Mouse (Mus musculus) liver, embryonic 11.5 days (tissue): ENCODE results near the gene Zc3hav1l. TPM values are rescaled to one million over a fixed set of nuclear protein-coding genes. Genes with fewer than 3 reads are reported as not detected.

Source experiments
- ATAC-seq: fragments of 200-750 bp; cut with Nextera tagmentation; replicated peaks from 2 replicates; pipeline ENCODE4 v1.8.0; 2017; ENCODE audit warnings: moderate number of reproducible peaks, mild to moderate bottlenecking, moderate TSS enrichment, moderate library complexity; ENCODE audit not compliant: low FRiP score
- DNase-seq: peaks from one replicate; pipeline ENCODE4 v3.0.0-alpha.2; 2017; ENCODE audit warnings: low spot score
- H3K27ac ChIP-seq: fragments of 300-500 bp; sonication (generic); 2 replicates; pipeline ENCODE4 v1.5.1; 2014; ENCODE audit warnings: mild to moderate bottlenecking, low read depth, low read length, control low read depth
- H3K27me3 ChIP-seq: fragments of 300-500 bp; sonication (generic); replicated peaks from 2 replicates; pipeline ENCODE4 v1.6.1; 2014; ENCODE audit warnings: low read length, mixed read lengths; ENCODE audit not compliant: control insufficient read depth, insufficient read depth
- H3K36me3 ChIP-seq: fragments of 300-500 bp; sonication (generic); 2 replicates; pipeline ENCODE4 v1.6.1; 2014; ENCODE audit warnings: mild to moderate bottlenecking, low read length, moderate library complexity, mixed read lengths; ENCODE audit not compliant: control insufficient read depth, insufficient read depth
- H3K4me1 ChIP-seq: fragments of 300-500 bp; sonication (generic); replicated peaks from 2 replicates; pipeline ENCODE4 v1.6.1; 2014; ENCODE audit warnings: low read length, mixed read lengths; ENCODE audit not compliant: control insufficient read depth, insufficient read depth
- H3K4me2 ChIP-seq: fragments of 300-500 bp; sonication (generic); 2 replicates; pipeline ENCODE4 v1.6.1; 2014; ENCODE audit warnings: mild to moderate bottlenecking, control low read depth, moderate library complexity
- H3K4me3 ChIP-seq: fragments of 300-500 bp; sonication (generic); 2 replicates; pipeline ENCODE4 v1.5.1; 2014; ENCODE audit warnings: low read depth, low read length, control low read depth
- H3K9ac ChIP-seq: fragments of 300-500 bp; sonication (generic); 2 replicates; pipeline ENCODE4 v1.6.1; 2014; ENCODE audit warnings: low read depth, low read length, control low read depth
- H3K9me3 ChIP-seq: fragments of 300-500 bp; sonication (generic); 2 replicates; pipeline ENCODE4 v1.6.1; 2016; ENCODE audit warnings: low read length, inconsistent platforms, mixed read lengths; ENCODE audit not compliant: control insufficient read depth
- WGBS: fragments of 180-500 bp; shearing (Covaris S2); extraction: QIAGEN DNeasy Blood & Tissue Kit; methylation state at CpG from one replicate; pipeline ENCODE4 v1.1.7; 2014; 5-methylcytosine and 5-hydroxymethylcytosine counted together
- polyA plus RNA-seq: library from polyadenylated mRNA; unstranded; fragments of >200 nt; fragmentation: Nextera tagmentation; extraction: Ambion mirVana; gene quantifications from 2 replicates; pipeline ENCODE4 v1.2.1, GENCODE M21; 2014

Zc3hav1l gene
- polyA plus RNA-seq, 1 experiment from 2014 or later, result 8.3 TPM

GRCm38 (mm10) chr6:38256793-38257192, 42.3 kb downstream of the Zc3hav1l start:
- ATAC-seq, result no peak
- WGBS, result 48% methylated on average over 4 of the region's 4 CpGs
- Histone ChIP-seq H3K4me3 (no peak overlapping the region), H3K4me2 (no peak overlapping the region), H3K27me3 (no peaks in the 10 kb centered on the region), H3K4me1 (no peaks in the 10 kb centered on the region; the same call in 1 of the 2 replicates), H3K9me3 (no peaks in the 10 kb centered on the region), H3K9ac (no peak overlapping the region), H3K36me3 (no peaks in the 10 kb centered on the region), H3K27ac (no peak overlapping the region)
- DNase-seq, result no peak

GRCm38 (mm10) chr6:38255794-38256193, 43.3 kb downstream of the Zc3hav1l start:
- WGBS, result 86% methylated on average over 2 of the region's 2 CpGs
- H3K4me2 ChIP-seq, result no peak overlapping the region
- ATAC-seq, result no peak
- H3K4me1 ChIP-seq, result peaks cover 3% of the 10 kb centered on the region; the same call in 1 of the 2 replicates
- no peaks in the 10 kb centered on the region for H3K27me3 ChIP-seq
- H3K4me3 ChIP-seq, result no peak overlapping the region
- H3K36me3 ChIP-seq, result no peaks in the 10 kb centered on the region
- H3K9ac ChIP-seq, result no peak overlapping the region
- H3K27ac ChIP-seq, result no peak overlapping the region
- no peak for DNase-seq
- H3K9me3 ChIP-seq, result no peaks in the 10 kb centered on the region

- peaks cover 3% of the 10 kb centered on the region; the same call in 1 of the 2 replicates for H3K4me1 ChIP-seq
- peak within 1 kb of the TSS; percentile 78 for H3K4me3 ChIP-seq
- H3K9me3 ChIP-seq, result no peaks in the 10 kb centered on the region
- under 1% methylated on average over 100 of the region's 118 CpGs for WGBS
- DNase-seq (peak; percentile 68), ATAC-seq (peak; percentile 90)
- no peaks in the 10 kb centered on the region for H3K27me3 ChIP-seq
- H3K27ac ChIP-seq, result peak within 1 kb of the TSS; percentile 47
- H3K36me3 ChIP-seq, result no peaks in the 10 kb centered on the region
- peak within 1 kb of the TSS; percentile 80 for H3K9ac ChIP-seq
- H3K4me2 ChIP-seq, result peak within 1 kb of the TSS; percentile 97
These were observed 45.1 kb downstream of the Zc3hav1l start, which contains the start of gene D630045J12Rik for GRCm38 (mm10) chr6:38253736-38254641. TSS of gene D630045J12Rik (minus strand) at chr6:38254009.

GRCm38 (mm10) chr6:38252766-38253735, 46.0 kb downstream of the Zc3hav1l start:
- H3K4me2 ChIP-seq, result peak overlapping the region; percentile 97
- 21% methylated on average over 19 of the region's 19 CpGs for WGBS
- no peaks in the 10 kb centered on the region for H3K27me3 ChIP-seq
- H3K9me3 ChIP-seq, result no peaks in the 10 kb centered on the region
- ATAC-seq (no peak), DNase-seq (peak; percentile 43)
- H3K27ac ChIP-seq, result no peak overlapping the region; the same call in 1 of the 2 replicates
- H3K4me1 ChIP-seq, result peaks cover 3% of the 10 kb centered on the region; the same call in 1 of the 2 replicates
- H3K36me3 ChIP-seq, result no peaks in the 10 kb centered on the region
- peak overlapping the region; percentile 78 for H3K4me3 ChIP-seq
- H3K9ac ChIP-seq, result peak overlapping the region; percentile 80

- peak overlapping the region; percentile 97; the same call in 1 of the 2 replicates for H3K4me2 ChIP-seq
- 81% methylated on average over 10 of the region's 10 CpGs for WGBS
- peaks cover 3% of the 10 kb centered on the region; the same call in 1 of the 2 replicates for H3K4me1 ChIP-seq
- no peak overlapping the region for H3K9ac ChIP-seq
- no peaks in the 10 kb centered on the region for H3K9me3 ChIP-seq
- no peak overlapping the region for H3K4me3 ChIP-seq
- no peak for DNase-seq
- no peaks in the 10 kb centered on the region for H3K36me3 ChIP-seq
- no peak overlapping the region for H3K27ac ChIP-seq
- ATAC-seq, result no peak
- H3K27me3 ChIP-seq, result no peaks in the 10 kb centered on the region
These were observed 46.9 kb downstream of the Zc3hav1l start for GRCm38 (mm10) chr6:38252139-38252538.

- peaks cover 3% of the 10 kb centered on the region; the same call in 1 of the 2 replicates for H3K4me1 ChIP-seq
- DNase-seq, result no peak
- no peak overlapping the region for H3K4me2 ChIP-seq
- no peaks in the 10 kb centered on the region for H3K36me3 ChIP-seq
- no peak overlapping the region for H3K27ac ChIP-seq
- H3K4me3 ChIP-seq, result no peak overlapping the region
- ATAC-seq, result no peak
- H3K9ac ChIP-seq, result no peak overlapping the region
- H3K27me3 ChIP-seq, result no peaks in the 10 kb centered on the region
- H3K9me3 ChIP-seq, result no peaks in the 10 kb centered on the region
- 48% methylated on average over 4 of the region's 4 CpGs for WGBS
These were observed 47.6 kb downstream of the Zc3hav1l start for GRCm38 (mm10) chr6:38251464-38251863.

GRCm38 (mm10) chr6:38247362-38247761, 51.7 kb downstream of the Zc3hav1l start:
- Histone ChIP-seq H3K4me2 (no peak overlapping the region), H3K9ac (no peak overlapping the region), H3K4me3 (no peak overlapping the region), H3K36me3 (no peaks in the 10 kb centered on the region), H3K27ac (no peak overlapping the region), H3K4me1 (peaks cover 3% of the 10 kb centered on the region; the same call in 1 of the 2 replicates), H3K27me3 (no peaks in the 10 kb centered on the region), H3K9me3 (no peaks in the 10 kb centered on the region)
- 88% methylated on average over 4 of the region's 4 CpGs for WGBS
- ATAC-seq (no peak), DNase-seq (no peak)

- H3K9me3 ChIP-seq, result no peaks in the 10 kb centered on the region
- ATAC-seq (no peak), DNase-seq (no peak)
- no peaks in the 10 kb centered on the region for H3K36me3 ChIP-seq
- H3K9ac ChIP-seq, result no peak overlapping the region
- no peaks in the 10 kb centered on the region for H3K4me1 ChIP-seq
- 77% methylated on average over 3 of the region's 3 CpGs for WGBS
- H3K27me3 ChIP-seq, result no peaks in the 10 kb centered on the region
- H3K4me3 ChIP-seq, result no peak overlapping the region
- no peak overlapping the region for H3K27ac ChIP-seq
- no peak overlapping the region for H3K4me2 ChIP-seq
These were observed 54.3 kb downstream of the Zc3hav1l start for GRCm38 (mm10) chr6:38244806-38245205.
